Mouse (Mus musculus) G1E (cell line): ENCODE data around the gene Cdc42bpb. TPM values are rescaled to one million over a fixed set of nuclear protein-coding genes. Genes with fewer than 3 reads are reported as not detected.

ENCODE experiments used
- ATAC-seq: 2 replicates; pipeline ENCODE4 v1.8.0; 2016; ENCODE audit warnings: mild to moderate bottlenecking; ENCODE audit not compliant: insufficient number of reproducible peaks, poor library complexity, low FRiP score, severe bottlenecking; ENCODE audit errors: extremely low read depth
- DNase-seq: peaks from one replicate; pipeline ENCODE4 v3.0.0; 2012; ENCODE audit warnings: low spot score
- H3K27me3 ChIP-seq: 2 replicates; pipeline ENCODE4 v1.6.1; 2012; ENCODE audit warnings: mild to moderate bottlenecking, low read length, inconsistent platforms; ENCODE audit not compliant: insufficient read depth
- H3K36me3 ChIP-seq: replicated peaks from 2 replicates; pipeline ENCODE3; 2012; ENCODE audit warnings: mild to moderate bottlenecking, inconsistent platforms
- H3K4me1 ChIP-seq: 2 replicates; pipeline ENCODE4 v1.6.1; 2012; ENCODE audit warnings: low read depth, low read length, inconsistent platforms, mixed read lengths; ENCODE audit not compliant: insufficient read depth
- H3K4me3 ChIP-seq: 2 replicates; pipeline ENCODE4 v1.5.1; 2012; ENCODE audit warnings: low read depth, mild to moderate bottlenecking, inconsistent platforms, low read length, moderate library complexity, mixed read lengths
- H3K9me3 ChIP-seq: replicated peaks from 2 replicates; pipeline ENCODE4 v1.6.1; 2012; ENCODE audit warnings: inconsistent platforms
- CTCF ChIP-seq: IDR thresholded peaks from 2 replicates; pipeline ENCODE4 v1.5.1; 2012; ENCODE audit warnings: low read depth, low read length, inconsistent platforms, mixed read lengths
- GATA1 ChIP-seq: IDR thresholded peaks from 2 replicates; pipeline ENCODE4 v1.6.1; 2012; ENCODE audit warnings: borderline replicate concordance, low read length, inconsistent platforms, mixed read lengths
- GATA2 ChIP-seq: IDR thresholded peaks from 2 replicates; pipeline ENCODE4 v1.6.1; 2012; ENCODE audit warnings: low read depth, low read length, inconsistent platforms, borderline replicate concordance
- POLR2AphosphoS5 ChIP-seq: IDR thresholded peaks from 2 replicates; pipeline ENCODE4 v1.6.1; 2012; ENCODE audit warnings: low read depth, low read length, inconsistent platforms; ENCODE audit not compliant: insufficient replicate concordance
- TAL1 ChIP-seq: conservative IDR thresholded peaks from 2 replicates; pipeline ENCODE4 v1.6.1; 2012; ENCODE audit warnings: low read depth, low read length, inconsistent platforms, mixed read lengths
- polyA plus RNA-seq: library from polyadenylated mRNA; stranded (reverse); fragments of >175 nt; gene quantifications from 2 replicates; pipeline ENCODE4 v1.2.3, GENCODE M21; 2012
- total RNA-seq, 2 experiments: library from RNA; stranded (forward) in 1 of 2; stranded (reverse) in 1 of 2; fragments of 200-1000 nt in 1 of 2; fragments of >200 nt in 1 of 2; fragmentation: Nextera tagmentation in 1 of 2; gene quantifications; 2 replicates each; pipeline ENCODE4 v1.2.3; 2014 to 2017

The Cdc42bpb gene
- total and polyA plus RNA-seq, 3 experiments = not detected

- Histone ChIP-seq H3K9me3 (no peaks in the 10 kb centered on the region), H3K4me3 (no peak overlapping the region), H3K27me3 (peaks cover 26% of the 10 kb centered on the region), H3K4me1 (peaks cover 2% of the 10 kb centered on the region; the same call in 1 of the 2 replicates), H3K36me3 (no peaks in the 10 kb centered on the region)
- no peak for DNase-seq
- no peak for ATAC-seq
- TF ChIP-seq GATA2 = no peak
- TF ChIP-seq POLR2AphosphoS5 = no peak
- no peak for TF ChIP-seq TAL1
- no peak for TF ChIP-seq CTCF
- TF ChIP-seq GATA1 = no peak
Measured at GRCm38 (mm10) chr12:111367065-111367464, 10.5 kb downstream of the Cdc42bpb start.

DNA sequence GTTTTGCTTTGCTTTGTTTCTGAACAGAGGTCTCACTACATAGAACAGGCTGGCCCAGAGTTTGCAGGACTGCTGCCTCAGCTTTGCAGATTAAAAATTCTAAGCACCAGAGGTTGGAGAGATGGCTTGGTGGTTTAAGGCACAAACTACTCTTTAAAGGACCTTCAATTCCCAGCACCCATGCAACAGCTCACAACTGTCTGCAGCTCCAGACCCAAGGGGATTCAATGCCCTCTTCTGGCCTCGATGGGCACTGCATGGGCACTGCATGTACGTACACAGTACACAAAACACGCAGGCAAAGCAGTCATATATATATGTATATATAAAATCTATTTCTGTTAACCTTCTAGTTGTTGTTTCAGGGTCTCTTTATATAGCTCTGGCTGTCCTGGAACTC, 13.3 kb downstream of the Cdc42bpb start:
- H3K4me1 ChIP-seq = peaks cover 2% of the 10 kb centered on the region; the same call in 1 of the 2 replicates

DNA sequence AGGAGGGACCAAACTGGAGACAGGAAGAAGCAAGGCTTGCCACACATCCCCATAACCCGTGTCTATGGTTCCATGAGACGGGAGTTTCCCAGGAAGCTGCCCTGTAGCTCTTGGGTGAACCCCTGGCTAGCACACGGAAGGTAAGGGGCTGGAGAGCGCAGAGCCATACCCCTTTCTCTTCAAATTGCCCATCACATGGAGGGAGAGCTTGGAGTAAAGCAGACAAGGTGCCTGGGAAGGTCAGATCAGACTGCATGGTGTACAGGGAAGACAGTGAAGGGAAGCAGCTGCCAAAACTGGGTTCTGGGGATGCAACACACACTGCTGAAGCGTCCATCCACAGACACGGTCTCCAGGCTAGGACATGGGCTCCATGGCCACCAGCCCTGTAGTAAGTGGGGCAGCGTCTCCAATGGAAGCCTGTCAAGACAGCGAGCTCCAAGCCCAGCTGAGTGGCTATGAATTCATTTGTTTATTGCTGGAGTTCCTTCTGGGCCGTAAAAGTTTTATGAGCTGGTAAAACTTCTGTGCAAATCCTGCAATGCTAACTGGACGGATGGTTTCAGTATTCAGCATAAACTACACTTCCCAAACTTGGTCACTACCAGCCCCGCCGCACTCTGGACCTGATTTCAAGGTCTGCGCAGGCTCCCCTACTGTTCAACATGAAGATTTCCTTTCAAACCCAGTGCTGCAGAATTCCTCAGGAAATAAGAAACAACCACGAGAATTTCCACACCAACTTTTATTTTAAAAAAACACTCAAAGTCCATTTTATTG, 16.0 kb downstream of the Cdc42bpb start:
- ATAC-seq = no peak
- peaks cover 23% of the 10 kb centered on the region for H3K27me3 ChIP-seq
- H3K9me3 ChIP-seq = no peaks in the 10 kb centered on the region
- no peak for DNase-seq
- H3K4me3 ChIP-seq = no peak overlapping the region
- H3K4me1 ChIP-seq = no peaks in the 10 kb centered on the region
- TF ChIP-seq GATA2 = no peak
- TF ChIP-seq TAL1 = no peak
- H3K36me3 ChIP-seq = no peaks in the 10 kb centered on the region

More for the DNA sequence above, 13.3 kb downstream of the Cdc42bpb start:
- Histone ChIP-seq H3K36me3 (no peaks in the 10 kb centered on the region), H3K27me3 (peaks cover 34% of the 10 kb centered on the region), H3K9me3 (no peaks in the 10 kb centered on the region), H3K4me3 (no peak overlapping the region)
- DNase-seq (no peak), ATAC-seq (0 out of 2 replicates have a peak, but pooled peaks have one; percentile 28)
- TF ChIP-seq GATA1 = no peak
- TF ChIP-seq GATA2 = no peak
- no peak for TF ChIP-seq TAL1
- no peak for TF ChIP-seq CTCF
- no peak for TF ChIP-seq POLR2AphosphoS5

- TF ChIP-seq CTCF (no peak), GATA2 (no peak)
- Histone ChIP-seq H3K9me3 (no peaks in the 10 kb centered on the region), H3K4me1 (no peaks in the 10 kb centered on the region), H3K4me3 (no peak overlapping the region), H3K36me3 (no peaks in the 10 kb centered on the region), H3K27me3 (peaks cover 28% of the 10 kb centered on the region)
- DNase-seq (no peak), ATAC-seq (no peak)
Measured at GRCm38 (mm10) chr12:111360671-111361070, 16.8 kb downstream of the Cdc42bpb start.

- no peak for TF ChIP-seq POLR2AphosphoS5
- no peak for TF ChIP-seq GATA2
- no peak for TF ChIP-seq CTCF
- TF ChIP-seq GATA1 = no peak
- TF ChIP-seq TAL1 = no peak
- Histone ChIP-seq H3K27me3 (peaks cover 28% of the 10 kb centered on the region), H3K4me1 (no peaks in the 10 kb centered on the region), H3K36me3 (no peaks in the 10 kb centered on the region), H3K4me3 (no peak overlapping the region), H3K9me3 (no peaks in the 10 kb centered on the region)
- ATAC-seq (no peak), DNase-seq (no peak)
Measured at GRCm38 (mm10) chr12:111356216-111356615, 21.3 kb downstream of the Cdc42bpb start.

GRCm38 (mm10) chr12:111354142-111354541, 23.4 kb downstream of the Cdc42bpb start:
- Histone ChIP-seq H3K27me3 (peaks cover 22% of the 10 kb centered on the region; the same call in 1 of the 2 replicates), H3K36me3 (no peaks in the 10 kb centered on the region), H3K4me3 (no peak overlapping the region), H3K9me3 (no peaks in the 10 kb centered on the region), H3K4me1 (no peaks in the 10 kb centered on the region)
- DNase-seq = no peak
- TF ChIP-seq POLR2AphosphoS5 = no peak
- no peak for TF ChIP-seq CTCF
- TF ChIP-seq GATA2 = no peak
- no peak for TF ChIP-seq TAL1
- TF ChIP-seq GATA1 = no peak
- ATAC-seq = no peak
